Mouse (Mus musculus) forebrain, postnatal 0 days (tissue): ENCODE results near the gene Sh3bp5l. TPM values are rescaled to one million over a fixed set of nuclear protein-coding genes. Genes with fewer than 3 reads are reported as not detected.

Experiments used
- ATAC-seq: fragments of 200-750 bp; cut with Nextera tagmentation; 2 replicates; pipeline ENCODE4 v1.8.0; 2017; ENCODE audit warnings: mild to moderate bottlenecking, moderate library complexity
- DNase-seq: peaks from one replicate; pipeline ENCODE4 v3.0.0-alpha.2; 2015
- H3K27ac ChIP-seq: fragments of 300-500 bp; sonication (generic); 2 replicates; pipeline ENCODE4 v1.5.1; 2014; ENCODE audit warnings: low read depth, mild to moderate bottlenecking, antibody characterized with exemption, low read length, moderate library complexity, mixed read lengths
- H3K27me3 ChIP-seq: fragments of 300-500 bp; sonication (generic); 2 replicates; pipeline ENCODE4 v1.6.1; 2014; ENCODE audit warnings: mild to moderate bottlenecking, low read length, mixed read lengths; ENCODE audit not compliant: insufficient read depth
- H3K36me3 ChIP-seq: fragments of 300-500 bp; sonication (generic); 2 replicates; pipeline ENCODE4 v1.6.1; 2014; ENCODE audit warnings: mild to moderate bottlenecking, moderate library complexity; ENCODE audit not compliant: insufficient read depth
- H3K4me1 ChIP-seq: fragments of 300-500 bp; sonication (generic); 2 replicates; pipeline ENCODE4 v1.6.1; 2014; ENCODE audit warnings: antibody characterized with exemption; ENCODE audit not compliant: insufficient read depth
- H3K4me2 ChIP-seq: fragments of 300-500 bp; sonication (generic); 2 replicates; pipeline ENCODE4 v1.6.1; 2014; ENCODE audit warnings: low read depth, mild to moderate bottlenecking, moderate library complexity
- H3K4me3 ChIP-seq: fragments of 300-500 bp; sonication (generic); 2 replicates; pipeline ENCODE4 v1.5.1; 2014; ENCODE audit warnings: low read depth, low read length, mixed read lengths
- H3K9ac ChIP-seq: fragments of 300-500 bp; sonication (generic); 2 replicates; pipeline ENCODE4 v1.6.1; 2014; ENCODE audit warnings: mild to moderate bottlenecking
- H3K9me3 ChIP-seq: fragments of 300-500 bp; sonication (generic); 2 replicates; pipeline ENCODE4 v1.6.1; 2016; ENCODE audit warnings: low read length
- CTCF ChIP-seq: sonication (generic); IDR thresholded peaks from 2 replicates; pipeline ENCODE4 v1.5.1; 2016; ENCODE audit warnings: antibody characterized with exemption, control low read depth, low read depth
- WGBS: fragments of 180-500 bp; shearing (Covaris S2); extraction: QIAGEN DNeasy Blood & Tissue Kit; methylation state at CpG from one replicate; pipeline ENCODE4 v1.1.7; 2014; 5-methylcytosine and 5-hydroxymethylcytosine counted together
- polyA plus RNA-seq: library from polyadenylated mRNA; unstranded; fragments of >200 nt; fragmentation: Nextera tagmentation; extraction: Ambion mirVana; gene quantifications from 2 replicates; pipeline ENCODE4 v1.2.1, GENCODE M21; 2015
- total RNA-seq: library from RNA; depleted of rRNA; stranded (reverse); fragments of >200 nt; gene quantifications from 2 replicates; pipeline ENCODE4 v1.2.3, GENCODE M21; 2014

Gene Sh3bp5l
- total and polyA plus RNA-seq, 2 experiments from 2014 or later, result 44.3 to 44.9 TPM

DNA sequence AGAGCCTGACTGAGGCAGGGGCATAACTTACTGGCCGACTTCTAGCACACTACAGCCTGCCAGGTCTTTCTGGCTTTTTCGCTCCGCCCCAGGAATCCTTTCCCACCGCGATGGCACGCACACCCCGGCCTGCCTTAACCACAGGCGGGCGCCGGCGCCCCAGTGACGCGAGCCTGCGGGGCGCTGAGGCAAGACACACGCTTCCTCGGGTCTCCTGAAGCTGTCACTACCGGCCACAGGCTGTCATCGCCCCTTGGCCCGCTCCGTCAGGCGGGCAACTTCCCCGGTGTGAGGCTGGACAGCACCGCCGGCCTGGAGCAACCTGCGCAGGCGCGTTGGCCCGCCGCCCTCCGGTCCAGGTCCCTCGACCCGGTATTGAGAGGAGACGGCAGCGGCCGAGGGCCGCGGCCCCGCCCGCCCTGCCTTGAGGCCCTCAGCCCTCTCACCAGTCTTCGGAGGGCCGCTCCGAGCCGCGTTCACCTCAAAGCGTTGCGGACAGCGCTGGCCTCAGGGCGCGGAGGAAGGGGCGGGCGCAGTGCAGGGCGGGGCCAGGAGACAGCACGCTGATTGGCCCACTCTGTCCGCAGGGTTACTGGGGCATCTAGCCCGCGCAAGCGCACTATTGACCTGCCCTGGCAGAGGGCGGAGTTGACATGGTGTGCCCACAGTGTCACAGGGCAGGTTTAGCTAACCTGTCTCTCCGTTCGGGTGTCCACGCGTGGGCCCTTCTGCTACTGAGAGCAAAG, 7.5 kb upstream of the Sh3bp5l start:
- H3K4me1 ChIP-seq, result peaks cover 13% of the 10 kb centered on the region
- peak overlapping the region; percentile 96 for H3K4me2 ChIP-seq
- H3K9ac ChIP-seq, result peak overlapping the region; percentile 95
- peak overlapping the region; percentile 94 for H3K4me3 ChIP-seq
- TF ChIP-seq CTCF, result peak; percentile 27; the same call in 1 of the 2 replicates
- ATAC-seq, result peak; percentile 99
- no peaks in the 10 kb centered on the region for H3K9me3 ChIP-seq
- WGBS, result 2% methylated on average over 63 of the region's 63 CpGs
- DNase-seq, result peak; percentile 96
- peaks cover 10% of the 10 kb centered on the region for H3K36me3 ChIP-seq
- peak overlapping the region; percentile 95 for H3K27ac ChIP-seq
- no peaks in the 10 kb centered on the region for H3K27me3 ChIP-seq

DNA sequence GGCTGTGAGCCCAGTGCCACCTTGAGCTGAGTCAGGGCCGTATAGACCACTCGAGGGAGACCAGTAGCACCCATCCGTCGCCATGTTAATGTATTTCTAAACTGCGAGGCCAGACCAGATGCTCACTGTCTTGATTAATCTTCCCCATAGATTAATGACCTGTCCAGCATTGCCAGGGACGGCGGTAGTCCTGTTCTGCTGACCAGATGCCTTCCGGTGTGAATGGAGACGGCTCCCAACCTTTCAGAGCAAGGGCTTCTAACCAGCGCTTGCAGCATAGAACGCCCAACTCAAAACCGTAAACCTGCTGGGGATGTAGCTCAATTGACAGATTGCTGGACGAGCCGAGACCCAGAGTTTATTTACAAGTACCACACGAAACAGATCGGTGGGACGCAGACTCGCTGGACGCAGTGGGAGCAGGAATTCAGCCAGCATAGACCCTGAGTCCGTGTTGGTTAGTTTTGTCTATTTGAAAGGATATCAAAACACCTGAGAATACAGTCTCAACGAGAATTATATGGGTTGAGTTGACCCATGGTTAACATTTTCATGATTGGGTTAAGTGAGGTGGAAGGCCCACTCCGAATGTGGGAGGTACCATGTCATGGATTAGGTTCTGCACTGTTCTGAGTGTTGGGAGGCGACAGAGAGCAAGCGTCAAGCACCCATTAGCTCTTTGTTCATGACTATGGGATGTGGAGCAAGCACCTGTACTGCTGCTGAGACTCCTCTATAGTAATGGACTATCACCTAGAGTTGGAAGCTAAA, 6.8 kb upstream of the Sh3bp5l start:
- Histone ChIP-seq H3K4me2 (peak overlapping the region; percentile 96), H3K36me3 (peaks cover 8% of the 10 kb centered on the region), H3K27me3 (no peaks in the 10 kb centered on the region), H3K4me3 (peak overlapping the region; percentile 94), H3K27ac (peak overlapping the region; percentile 95), H3K4me1 (peaks cover 13% of the 10 kb centered on the region), H3K9me3 (no peaks in the 10 kb centered on the region), H3K9ac (peak overlapping the region; percentile 95)
- no peak for TF ChIP-seq CTCF
- ATAC-seq (peak; percentile 13), DNase-seq (no peak)
- 13% methylated on average over 24 of the region's 24 CpGs for WGBS

DNA sequence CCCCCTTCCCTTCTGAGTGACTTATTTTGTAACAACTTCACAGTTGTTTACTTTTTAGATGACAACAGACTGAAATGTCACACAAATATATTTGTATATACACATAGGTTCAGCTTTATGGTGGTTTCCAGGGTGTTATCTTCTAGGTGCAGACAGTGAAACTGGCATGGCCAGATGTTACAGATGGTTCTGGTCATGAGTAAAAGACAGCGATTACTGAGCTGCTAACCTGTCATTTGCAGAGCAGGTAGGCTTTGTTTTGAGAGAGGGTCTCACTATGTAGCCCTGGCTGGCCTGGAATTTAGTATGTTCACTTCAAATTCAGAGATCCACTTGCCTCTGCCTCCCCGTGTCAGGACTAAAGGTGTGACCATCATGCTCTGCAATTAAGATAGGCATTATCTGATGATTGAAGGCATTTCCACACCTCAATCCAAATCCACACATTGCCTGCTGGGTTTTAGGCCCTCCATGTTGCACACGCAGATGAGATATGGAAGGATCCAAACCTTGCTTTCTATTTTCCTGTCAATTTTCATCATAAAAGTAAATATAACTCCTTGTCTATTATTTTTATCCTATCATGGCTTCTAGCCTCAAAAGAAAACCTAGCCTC, 5.8 kb upstream of the Sh3bp5l start:
- Histone ChIP-seq H3K4me3 (no peak overlapping the region), H3K4me2 (no peak overlapping the region), H3K4me1 (peaks cover 21% of the 10 kb centered on the region), H3K9me3 (no peaks in the 10 kb centered on the region), H3K36me3 (0 out of 2 replicates have a peak, but pooled peaks cover 3% of the 10 kb centered on the region), H3K27ac (no peak overlapping the region), H3K27me3 (no peaks in the 10 kb centered on the region), H3K9ac (no peak overlapping the region)
- no peak for DNase-seq
- TF ChIP-seq CTCF, result no peak
- WGBS, result 89% methylated on average over 3 of the region's 3 CpGs
- ATAC-seq, result no peak

DNA sequence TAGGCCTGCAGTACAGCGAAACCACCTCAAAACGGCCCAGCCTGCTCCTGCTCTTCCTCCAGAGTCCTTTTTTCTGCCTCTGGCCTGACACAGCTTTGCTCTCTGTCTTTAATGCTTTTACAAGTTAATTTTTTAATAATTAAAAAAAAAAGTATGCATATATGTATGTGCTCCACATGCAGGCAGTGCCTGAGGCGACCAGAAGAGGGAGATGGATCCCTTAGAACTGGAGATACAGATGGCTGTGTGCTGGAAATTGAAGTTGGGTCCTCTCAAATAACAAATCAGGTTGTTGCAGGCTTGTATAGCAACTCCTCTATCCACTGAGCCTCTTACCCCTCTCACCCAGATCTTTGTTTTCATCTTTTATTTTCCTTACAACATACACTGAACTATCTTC, 3.7 kb upstream of the Sh3bp5l start:
- Histone ChIP-seq H3K36me3 (0 out of 2 replicates have a peak, but pooled peaks cover 6% of the 10 kb centered on the region), H3K9me3 (no peaks in the 10 kb centered on the region), H3K27ac (no peak overlapping the region), H3K9ac (no peak overlapping the region), H3K4me2 (no peak overlapping the region), H3K27me3 (no peaks in the 10 kb centered on the region), H3K4me1 (peaks cover 28% of the 10 kb centered on the region), H3K4me3 (no peak overlapping the region)
- ATAC-seq, result no peak
- 98% methylated on average over 3 of the region's 3 CpGs for WGBS
- peak; percentile 36; the same call in 1 of the 2 replicates for TF ChIP-seq CTCF
- no peak for DNase-seq

DNA sequence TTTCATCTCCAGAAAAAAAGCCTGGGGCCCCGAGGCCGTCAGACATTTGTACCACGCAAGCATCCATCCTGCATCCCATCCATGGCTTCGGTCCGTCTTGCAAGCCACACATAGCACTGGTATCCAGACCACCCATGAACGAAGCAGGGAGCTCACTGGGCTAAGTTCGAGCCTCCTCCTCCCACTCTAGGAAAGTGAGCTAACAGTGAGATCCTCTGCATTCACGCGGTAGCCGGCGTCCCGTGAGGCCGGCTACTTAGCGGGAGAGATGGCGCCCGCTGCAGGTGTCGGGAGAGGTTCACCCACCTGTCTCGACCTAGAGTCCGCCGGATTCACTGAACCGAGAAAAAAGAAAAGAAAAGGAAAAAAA, 633 bp upstream of the Sh3bp5l start:
- peak; percentile 25 for ATAC-seq
- 2% methylated on average over 21 of the region's 21 CpGs for WGBS
- 0 out of 2 replicates have a peak, but pooled peaks have one; percentile 6 for TF ChIP-seq CTCF

DNA sequence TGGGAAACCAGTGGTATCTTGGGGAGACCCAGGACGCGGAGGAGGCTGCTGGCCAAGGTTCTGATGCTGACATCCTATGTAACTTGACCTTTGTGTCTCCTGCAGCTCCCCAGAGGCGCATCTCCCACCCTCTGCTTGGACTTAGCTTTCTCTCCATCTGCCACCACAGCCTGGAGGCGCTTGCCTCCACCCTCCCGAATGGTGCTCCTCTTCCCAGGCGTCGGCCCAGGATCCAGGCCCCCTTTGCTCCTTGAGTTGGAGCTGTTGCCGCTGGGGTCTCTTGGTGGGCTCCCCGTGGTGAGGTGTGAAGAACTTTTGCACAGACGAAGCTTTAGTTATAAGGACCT, 598 bp downstream of the Sh3bp5l start:
- Histone ChIP-seq H3K9ac (peak overlapping the region; percentile 73), H3K27me3 (no peaks in the 10 kb centered on the region), H3K4me1 (peaks cover 26% of the 10 kb centered on the region), H3K9me3 (no peaks in the 10 kb centered on the region), H3K4me2 (peak overlapping the region; percentile 87), H3K27ac (0 out of 2 replicates have a peak overlapping the region, but pooled peaks have one; percentile 69), H3K36me3 (peaks cover 12% of the 10 kb centered on the region; the same call in 1 of the 2 replicates), H3K4me3 (peak overlapping the region; percentile 73)
- WGBS, result 21% methylated on average over 10 of the region's 10 CpGs
- no peak for TF ChIP-seq CTCF
- ATAC-seq (no peak), DNase-seq (no peak)

More for the DNA sequence above, 633 bp upstream of the Sh3bp5l start:
- Histone ChIP-seq H3K4me1 (peaks cover 26% of the 10 kb centered on the region), H3K9me3 (no peaks in the 10 kb centered on the region), H3K4me2 (peak overlapping the region; percentile 87), H3K27me3 (no peaks in the 10 kb centered on the region), H3K9ac (peak overlapping the region; percentile 73), H3K4me3 (peak overlapping the region; percentile 73), H3K27ac (peak overlapping the region; percentile 78), H3K36me3 (peaks cover 10% of the 10 kb centered on the region; the same call in 1 of the 2 replicates)
- no peak for DNase-seq
